ENCODE assay signal across 9 mouse cellular contexts in genomic region chr1:172219451-172220406, GRCm38 (mm10). TPM values are rescaled to one million over a fixed set of nuclear protein-coding genes. Genes with fewer than 3 reads are reported as not detected.
DNase-seq lines count a peak whose midpoint lies in the region; ATAC-seq and TF ChIP-seq lines count a peak whose summit lies in the region.
"Had no signal": no experiment of that assay in that cellular context is flagged by ENCODE, and none has a peak within 500 bp of the region (broad histone marks: within the 10 kb centered on the region; RNA-seq: fewer than 3 reads in every experiment).

Gene Casq1 (minus strand): TSS chr1:172219868.

- peak within 1 kb of the TSS; percentile 82 for H3K27ac ChIP-seq in lung, embryonic 16.5 days (ENCODE audit: low read length)
- H3K27ac ChIP-seq in forebrain, postnatal 0 days (ENCODE audit: low read depth, low read length) = peak within 1 kb of the TSS; percentile 30
- peak within 1 kb of the TSS; percentile 55 for H3K27ac ChIP-seq in hindbrain, embryonic 12.5 days

- no peak within 1 kb of the TSS for H3K4me2 ChIP-seq in lung, embryonic 16.5 days (ENCODE audit: low read depth, low read length)
- no peak within 1 kb of the TSS for H3K4me2 ChIP-seq in forebrain, postnatal 0 days (ENCODE audit: low read depth)
- H3K4me2 ChIP-seq in hindbrain, embryonic 12.5 days (replicated peaks) = no peak within 1 kb of the TSS

- no peaks in the 10 kb centered on the region for H3K27me3 ChIP-seq in lung, embryonic 16.5 days (ENCODE audit: control insufficient read depth, insufficient read depth, low read depth, low read length)
- H3K27me3 ChIP-seq in forebrain, postnatal 0 days (ENCODE audit: insufficient read depth, low read length) = no peaks in the 10 kb centered on the region
- H3K27me3 ChIP-seq in hindbrain, embryonic 12.5 days = no peaks in the 10 kb centered on the region

- H3K4me3 ChIP-seq in lung, embryonic 16.5 days (ENCODE audit: low read length) = no peak within 1 kb of the TSS
- no peak within 1 kb of the TSS for H3K4me3 ChIP-seq in forebrain, postnatal 0 days (ENCODE audit: low read depth, low read length)
- H3K4me3 ChIP-seq in hindbrain, embryonic 12.5 days = no peak within 1 kb of the TSS
- H3K4me3 ChIP-seq: megakaryocyte, embryonic 14.5 days had no signal

- DNase-seq in lung, adult 18-20 months = no peak
- DNase-seq in forebrain, postnatal 0 days = no peak
- DNase-seq in skeletal muscle tissue, adult 2 months (ENCODE audit: low read depth, low spot score) = peak; percentile 94
- no peak for DNase-seq in cerebellum, adult 9-11 months
- no peak for DNase-seq in thymus, postnatal 14 days
- DNase-seq: cerebellum, adult 2 months had no signal

- no peak for TF ChIP-seq CTCF in forebrain, postnatal 0 days (IDR thresholded peaks at IDR 0.05; ENCODE audit: low read depth)

- H3K9me3 ChIP-seq in lung, embryonic 16.5 days (ENCODE audit: control insufficient read depth, low read length) = no peaks in the 10 kb centered on the region
- H3K9me3 ChIP-seq in forebrain, postnatal 0 days (ENCODE audit: low read length) = no peaks in the 10 kb centered on the region
- no peaks in the 10 kb centered on the region for H3K9me3 ChIP-seq in hindbrain, embryonic 12.5 days (replicated peaks)
- H3K9me3 ChIP-seq: megakaryocyte, embryonic 14.5 days had no signal

- no peak within 1 kb of the TSS for H3K9ac ChIP-seq in lung, embryonic 16.5 days (ENCODE audit: low read length)
- no peak within 1 kb of the TSS for H3K9ac ChIP-seq in forebrain, postnatal 0 days
- H3K9ac ChIP-seq in hindbrain, embryonic 12.5 days = no peak within 1 kb of the TSS

- 76% methylated on average over 19 of the region's 19 CpGs for WGBS in lung, embryonic 16.5 days
- WGBS in forebrain, postnatal 0 days = 69% methylated on average over 19 of the region's 19 CpGs
- WGBS in hindbrain, embryonic 12.5 days = 82% methylated on average over 19 of the region's 19 CpGs

- no peak for ATAC-seq in lung, embryonic 16.5 days (ENCODE audit: low read depth)
- no peak for ATAC-seq in forebrain, postnatal 0 days
- no peak for ATAC-seq in hindbrain, embryonic 12.5 days (ENCODE audit: low FRiP score)

- H3K36me3 ChIP-seq in lung, embryonic 16.5 days (ENCODE audit: control insufficient read depth, insufficient read depth, low read length) = no peaks in the 10 kb centered on the region
- H3K36me3 ChIP-seq in forebrain, postnatal 0 days (ENCODE audit: insufficient read depth) = no peaks in the 10 kb centered on the region
- no peaks in the 10 kb centered on the region for H3K36me3 ChIP-seq in hindbrain, embryonic 12.5 days

- peaks cover 31% of the 10 kb centered on the region for H3K4me1 ChIP-seq in lung, embryonic 16.5 days (replicated peaks; ENCODE audit: control insufficient read depth, insufficient read depth, low read length)
- no peaks in the 10 kb centered on the region for H3K4me1 ChIP-seq in forebrain, postnatal 0 days (ENCODE audit: insufficient read depth)
- H3K4me1 ChIP-seq in hindbrain, embryonic 12.5 days = peaks cover 51% of the 10 kb centered on the region

RNA-seq across cellular contexts. Expression of gene Casq1, which starts in this region (rescaled TPM):
- 7.9 and 15.3 TPM in 2 replicates for polyA plus RNA-seq in lung, embryonic 16.5 days (2015; fragmentation: Nextera tagmentation; extraction: Ambion mirVana)
- 0.76 and 2.2 TPM in 2 replicates for total RNA-seq in forebrain, postnatal 0 days (2014; rRNA removed)
- polyA plus RNA-seq in forebrain, postnatal 0 days (2015; fragmentation: Nextera tagmentation; extraction: Ambion mirVana) = 3.3 and 3.5 TPM in 2 replicates
- 2.3 and 3.8 TPM in 2 replicates for polyA plus RNA-seq in hindbrain, embryonic 12.5 days (2016; fragmentation: Nextera tagmentation; extraction: Ambion mirVana)

Comparison
In these comparisons a context has a peak if more than half of its experiments do, and no peak if none do; other contexts are left out.
1. H3K27ac ChIP-seq: peak in every context shown above with its lines; median percentile 82 in lung, embryonic 16.5 days; 55 in hindbrain, embryonic 12.5 days; 30 in forebrain, postnatal 0 days.